Mouse (Mus musculus) embryonic facial prominence, embryonic 15.5 days (tissue): ENCODE measurements at regions not wholly inside any gene's neighbourhood (a gene's known extent, or its start where the extent isn't known, plus 50 kb on each side); places are given as distances from the start of the nearest gene placed in this dataset.
A peak's percentile ranks its signal among the peaks of the same experiment; 100 is the strongest.

ENCODE experiments used
- ATAC-seq: fragments of 200-750 bp; cut with Nextera tagmentation; 2 replicates; pipeline ENCODE4 v1.8.0; 2017; ENCODE audit warnings: low read depth, moderate TSS enrichment; ENCODE audit not compliant: insufficient number of reproducible peaks, low FRiP score, low TSS enrichment
- H3K27ac ChIP-seq: fragments of 300-500 bp; sonication (generic); replicated peaks from 2 replicates; pipeline ENCODE4 v1.5.1; 2015; ENCODE audit warnings: mild to moderate bottlenecking, inconsistent platforms
- H3K27me3 ChIP-seq: fragments of 300-500 bp; sonication (generic); 2 replicates; pipeline ENCODE4 v1.6.1; 2015; ENCODE audit warnings: inconsistent platforms
- H3K36me3 ChIP-seq: fragments of 300-500 bp; sonication (generic); 2 replicates; pipeline ENCODE4 v1.6.1; 2015; ENCODE audit warnings: mild to moderate bottlenecking, inconsistent platforms
- H3K4me1 ChIP-seq: fragments of 300-500 bp; sonication (generic); 2 replicates; pipeline ENCODE4 v1.6.1; 2015; ENCODE audit warnings: inconsistent platforms
- H3K4me2 ChIP-seq: fragments of 300-500 bp; sonication (generic); replicated peaks from 2 replicates; pipeline ENCODE4 v1.6.1; 2015; ENCODE audit warnings: mild to moderate bottlenecking, inconsistent platforms
- H3K4me3 ChIP-seq: fragments of 300-500 bp; sonication (generic); replicated peaks from 2 replicates; pipeline ENCODE4 v1.5.1; 2015; ENCODE audit warnings: mild to moderate bottlenecking, inconsistent platforms
- H3K9ac ChIP-seq: fragments of 300-500 bp; sonication (generic); 2 replicates; pipeline ENCODE4 v1.6.1; 2015; ENCODE audit warnings: inconsistent platforms
- H3K9me3 ChIP-seq: fragments of 300-500 bp; sonication (generic); replicated peaks from 2 replicates; pipeline ENCODE4 v1.6.1; 2016; ENCODE audit warnings: inconsistent platforms
- WGBS: fragments of 180-500 bp; shearing (Covaris S2); methylation state at CpG from one replicate; pipeline ENCODE4 v1.1.7; 2015; 5-methylcytosine and 5-hydroxymethylcytosine counted together

GRCm38 (mm10) chr15:26469901-26470383, 161.1 kb downstream of the March11 start:
- ATAC-seq: peak; percentile 24; the same call in 1 of the 2 replicates
- no peak overlapping the region for H3K9ac ChIP-seq
- no peaks in the 10 kb centered on the region for H3K36me3 ChIP-seq
- H3K27me3 ChIP-seq: no peaks in the 10 kb centered on the region
- no peaks in the 10 kb centered on the region for H3K9me3 ChIP-seq
- H3K4me2 ChIP-seq: no peak overlapping the region
- H3K4me3 ChIP-seq: no peak overlapping the region
- H3K4me1 ChIP-seq: no peaks in the 10 kb centered on the region
- WGBS: 6% methylated on average over 8 of the region's 8 CpGs
- no peak overlapping the region for H3K27ac ChIP-seq

GRCm38 (mm10) chr15:26487378-26487777, 178.5 kb downstream of the March11 start:
- Histone ChIP-seq H3K9ac (no peak overlapping the region), H3K27ac (no peak overlapping the region), H3K27me3 (no peaks in the 10 kb centered on the region), H3K9me3 (no peaks in the 10 kb centered on the region), H3K4me1 (no peaks in the 10 kb centered on the region), H3K36me3 (no peaks in the 10 kb centered on the region), H3K4me3 (no peak overlapping the region), H3K4me2 (no peak overlapping the region)
- no peak for ATAC-seq
- 38% methylated on average over 5 of the region's 5 CpGs for WGBS
